Mouse (Mus musculus) layer of hippocampus, adult 9-11 months (tissue): Measurements from ENCODE around the gene Eomes.

ENCODE experiments used
- DNase-seq: peaks from one replicate; pipeline ENCODE4 v3.0.0; 2022

Eomes gene

GRCm38 (mm10) chr9:118520858-118521257, 42.8 kb downstream of the Eomes start:
- no peak for DNase-seq

- no peak for DNase-seq
These were observed 43.6 kb downstream of the Eomes start for GRCm38 (mm10) chr9:118521659-118522058.

- DNase-seq: no peak
These were observed 45.7 kb downstream of the Eomes start for GRCm38 (mm10) chr9:118523738-118524137.

GRCm38 (mm10) chr9:118527056-118527455, 49.0 kb downstream of the Eomes start:
- DNase-seq: no peak

GRCm38 (mm10) chr9:118529783-118530182, 51.8 kb downstream of the Eomes start:
- no peak for DNase-seq

- no peak for DNase-seq
These were observed 52.7 kb downstream of the Eomes start for GRCm38 (mm10) chr9:118530679-118531078.

GRCm38 (mm10) chr9:118532516-118533205, 54.6 kb downstream of the Eomes start:
- no peak for DNase-seq
